Mouse (Mus musculus) erythroblast, embryonic 14.5 days (primary cell): ENCODE data around the gene Dclk3. TPM values are rescaled to one million over a fixed set of nuclear protein-coding genes. Genes with fewer than 3 reads are reported as not detected.

Source experiments
- H3K27me3 ChIP-seq: 2 replicates; pipeline ENCODE4 v1.6.1; 2012; ENCODE audit warnings: inconsistent platforms; ENCODE audit not compliant: control insufficient read depth
- H3K36me3 ChIP-seq: 2 replicates; pipeline ENCODE4 v1.6.1; 2012; ENCODE audit warnings: mild to moderate bottlenecking, inconsistent platforms; ENCODE audit not compliant: control insufficient read depth
- H3K4me1 ChIP-seq: 2 replicates; pipeline ENCODE4 v1.6.1; 2012; ENCODE audit warnings: inconsistent platforms; ENCODE audit not compliant: control insufficient read depth
- H3K4me3 ChIP-seq: replicated peaks from 2 replicates; pipeline ENCODE3; 2012; ENCODE audit warnings: moderate library complexity, mild to moderate bottlenecking, inconsistent platforms
- H3K9me3 ChIP-seq: 2 replicates; pipeline ENCODE4 v1.6.1; 2012; ENCODE audit warnings: low read length, inconsistent platforms, mixed read lengths; ENCODE audit not compliant: control insufficient read depth
- GATA1 ChIP-seq: IDR thresholded peaks from 2 replicates; pipeline ENCODE4 v1.6.1; 2012; ENCODE audit warnings: low read length, inconsistent platforms, mixed read lengths
- TAL1 ChIP-seq: IDR thresholded peaks from 3 replicates; pipeline ENCODE4 v1.6.1; 2012; ENCODE audit warnings: low read length, inconsistent platforms, mixed read lengths
- polyA plus RNA-seq: library from polyadenylated mRNA; stranded (reverse); fragments of >175 nt; gene quantifications from 2 replicates; pipeline ENCODE4 v1.2.3, GENCODE M21; 2012

Dclk3 gene
- polyA plus RNA-seq, 1 experiment: not detected

GRCm38 (mm10) chr9:111428698-111429362, 10.1 kb upstream of the Dclk3 start:
- TF ChIP-seq TAL1 (no peak), GATA1 (no peak)

GRCm38 (mm10) chr9:111429363-111429750, 9.5 kb upstream of the Dclk3 start:
- TF ChIP-seq GATA1 (no peak), TAL1 (no peak)
- Histone ChIP-seq H3K27me3 (no peaks in the 10 kb centered on the region), H3K36me3 (no peaks in the 10 kb centered on the region), H3K4me1 (no peaks in the 10 kb centered on the region), H3K9me3 (no peaks in the 10 kb centered on the region), H3K4me3 (no peak overlapping the region)

More at GRCm38 (mm10) chr9:111428698-111429362, 10.1 kb upstream of the Dclk3 start:
- no peaks in the 10 kb centered on the region for H3K27me3 ChIP-seq
- no peaks in the 10 kb centered on the region for H3K9me3 ChIP-seq
- H3K4me3 ChIP-seq: no peak overlapping the region
- no peaks in the 10 kb centered on the region for H3K4me1 ChIP-seq
- no peaks in the 10 kb centered on the region for H3K36me3 ChIP-seq

GRCm38 (mm10) chr9:111435429-111435828, 3.5 kb upstream of the Dclk3 start:
- Histone ChIP-seq H3K9me3 (no peaks in the 10 kb centered on the region), H3K4me3 (no peak overlapping the region), H3K27me3 (peaks cover 28% of the 10 kb centered on the region), H3K36me3 (no peaks in the 10 kb centered on the region), H3K4me1 (no peaks in the 10 kb centered on the region; the same call in 1 of the 2 replicates)
- TF ChIP-seq TAL1 (no peak), GATA1 (no peak)

GRCm38 (mm10) chr9:111439836-111440201, 938 bp downstream of the Dclk3 start:
- no peak overlapping the region for H3K4me3 ChIP-seq
- no peaks in the 10 kb centered on the region; the same call in 1 of the 2 replicates for H3K4me1 ChIP-seq
- peaks cover 29% of the 10 kb centered on the region for H3K27me3 ChIP-seq
- TF ChIP-seq GATA1 (no peak), TAL1 (no peak)
- no peaks in the 10 kb centered on the region for H3K36me3 ChIP-seq
- no peaks in the 10 kb centered on the region for H3K9me3 ChIP-seq

GRCm38 (mm10) chr9:111440446-111440845, 1.6 kb downstream of the Dclk3 start:
- Histone ChIP-seq H3K4me3 (no peak overlapping the region), H3K27me3 (peaks cover 29% of the 10 kb centered on the region), H3K4me1 (no peaks in the 10 kb centered on the region; the same call in 1 of the 2 replicates), H3K9me3 (no peaks in the 10 kb centered on the region), H3K36me3 (no peaks in the 10 kb centered on the region)
- TF ChIP-seq GATA1 (no peak), TAL1 (no peak)

GRCm38 (mm10) chr9:111441151-111441550, 2.3 kb downstream of the Dclk3 start:
- TF ChIP-seq GATA1: no peak
- no peak for TF ChIP-seq TAL1
- no peaks in the 10 kb centered on the region; the same call in 1 of the 2 replicates for H3K4me1 ChIP-seq
- no peak overlapping the region for H3K4me3 ChIP-seq
- H3K36me3 ChIP-seq: no peaks in the 10 kb centered on the region
- H3K9me3 ChIP-seq: no peaks in the 10 kb centered on the region
- peaks cover 29% of the 10 kb centered on the region for H3K27me3 ChIP-seq

- TF ChIP-seq TAL1 (no peak), GATA1 (no peak)
- Histone ChIP-seq H3K36me3 (no peaks in the 10 kb centered on the region), H3K9me3 (no peaks in the 10 kb centered on the region), H3K4me3 (no peak overlapping the region), H3K27me3 (no peaks in the 10 kb centered on the region), H3K4me1 (no peaks in the 10 kb centered on the region)
These were observed 7.3 kb downstream of the Dclk3 start for GRCm38 (mm10) chr9:111446204-111446603.

- no peaks in the 10 kb centered on the region for H3K36me3 ChIP-seq
These were observed 10.1 kb downstream of the Dclk3 start for GRCm38 (mm10) chr9:111448976-111449375.

GRCm38 (mm10) chr9:111449880-111450279, 11.0 kb downstream of the Dclk3 start:
- no peak for TF ChIP-seq GATA1
- TF ChIP-seq TAL1: no peak
- Histone ChIP-seq H3K4me3 (no peak overlapping the region), H3K27me3 (no peaks in the 10 kb centered on the region), H3K4me1 (no peaks in the 10 kb centered on the region), H3K9me3 (no peaks in the 10 kb centered on the region), H3K36me3 (no peaks in the 10 kb centered on the region)

More at GRCm38 (mm10) chr9:111448976-111449375, 10.1 kb downstream of the Dclk3 start:
- H3K4me1 ChIP-seq: no peaks in the 10 kb centered on the region
- TF ChIP-seq GATA1 (no peak), TAL1 (no peak)
- H3K9me3 ChIP-seq: no peaks in the 10 kb centered on the region
- no peaks in the 10 kb centered on the region for H3K27me3 ChIP-seq
- no peak overlapping the region for H3K4me3 ChIP-seq
